Mouse (Mus musculus): ENCODE data around the gene Ogfod2.

Gene Ogfod2

DNA sequence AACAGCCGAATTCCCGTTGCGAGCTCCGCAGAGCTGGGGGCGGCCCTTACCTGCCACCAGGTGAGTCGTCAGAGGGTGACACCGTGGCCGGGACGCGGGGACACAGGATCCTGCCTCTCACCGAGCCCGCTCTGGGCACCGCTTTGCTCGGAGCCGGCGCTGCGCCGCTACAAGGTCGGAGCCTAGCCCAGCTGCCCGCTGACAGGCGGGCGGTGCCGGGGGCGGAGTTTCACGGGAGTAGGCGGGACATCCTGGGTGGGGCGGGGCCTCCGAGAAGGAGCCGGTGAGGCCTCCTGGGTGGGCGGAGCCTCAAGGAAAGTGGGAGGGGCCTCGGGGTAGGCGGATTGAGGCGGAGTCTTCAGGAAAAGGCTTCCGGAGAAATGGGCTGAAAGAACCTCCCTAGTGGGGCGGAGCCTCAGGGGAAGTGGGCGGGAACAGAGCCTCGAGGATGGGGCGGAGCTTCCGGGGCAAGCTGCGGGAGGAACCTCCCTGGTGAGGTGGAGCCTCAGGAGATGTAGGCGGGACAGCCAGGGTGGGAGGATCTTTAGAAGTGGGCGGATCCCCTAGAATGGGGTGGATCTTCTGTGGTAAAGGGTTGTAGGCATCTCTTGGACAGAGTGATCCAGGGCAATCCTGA, 16.4 kb upstream of the Ogfod2 start, which contains the start of gene Abcb9:
Gene Abcb9, minus strand, starts transcription at position 203 of the 637 bp plus-strand sequence.
- peak; percentile 100 for DNase-seq

DNA sequence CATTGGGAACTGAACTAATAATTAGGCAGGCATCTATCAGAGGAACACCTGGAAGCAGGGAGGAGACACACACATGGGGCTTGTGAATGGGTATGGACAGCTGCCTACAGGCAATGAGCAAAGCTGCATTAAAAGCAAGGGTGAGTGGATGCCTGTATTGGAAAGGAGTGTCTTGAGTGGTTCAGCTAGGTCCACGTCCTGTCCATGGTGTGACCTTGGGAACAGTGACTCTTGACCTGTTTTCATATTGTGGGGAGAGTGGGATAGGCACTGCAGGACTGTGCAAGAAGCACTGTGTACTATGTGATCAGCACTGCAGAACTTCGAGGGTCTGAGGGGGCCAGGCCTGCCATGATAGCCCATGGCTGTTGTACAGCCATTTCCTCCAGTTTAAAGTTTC, 13.2 kb upstream of the Ogfod2 start:
- DNase-seq, result no peak

DNA sequence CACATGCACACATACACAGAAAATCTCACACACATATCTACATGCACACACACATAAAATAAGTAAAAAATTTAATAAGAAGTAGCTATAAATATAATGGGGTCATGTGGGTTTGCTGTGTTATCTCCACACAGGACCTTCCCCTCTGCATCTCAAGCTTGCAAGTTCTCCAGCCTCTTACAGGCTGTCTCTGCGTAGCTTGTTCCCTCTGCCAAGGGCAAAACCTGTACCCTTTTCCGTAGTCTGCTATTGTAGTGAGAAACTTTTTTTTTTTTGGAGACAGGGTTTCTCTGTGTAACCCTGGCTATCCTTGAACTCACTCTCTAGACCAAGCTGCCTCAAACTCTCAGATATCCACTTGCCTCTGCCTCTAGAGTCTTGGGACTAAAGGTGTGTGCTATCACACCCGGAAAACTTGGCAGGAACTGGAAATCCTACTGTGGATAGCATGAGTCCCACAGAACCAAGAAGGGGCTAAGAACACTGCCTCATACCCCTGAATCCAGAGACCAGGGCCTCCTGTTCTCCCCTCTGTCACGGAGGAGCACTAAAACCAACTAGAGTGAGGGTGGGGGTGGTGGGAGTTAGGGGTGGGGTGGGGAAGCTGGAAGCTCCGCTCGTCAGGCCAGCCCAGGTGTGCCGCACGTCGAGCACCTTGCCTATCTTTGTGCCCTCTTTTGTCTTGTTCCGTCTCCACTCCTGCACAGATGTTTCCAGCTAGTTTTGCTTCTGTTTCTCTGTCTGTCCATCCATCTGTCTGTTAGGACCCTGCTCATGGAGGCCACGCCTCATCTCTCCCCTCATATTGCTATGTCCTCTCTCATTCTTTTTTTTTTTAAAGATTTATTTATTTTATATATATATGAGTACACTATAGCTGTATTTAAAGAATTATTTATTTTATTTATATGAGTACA, 11.7 kb upstream of the Ogfod2 start:
- no peak for DNase-seq

DNA sequence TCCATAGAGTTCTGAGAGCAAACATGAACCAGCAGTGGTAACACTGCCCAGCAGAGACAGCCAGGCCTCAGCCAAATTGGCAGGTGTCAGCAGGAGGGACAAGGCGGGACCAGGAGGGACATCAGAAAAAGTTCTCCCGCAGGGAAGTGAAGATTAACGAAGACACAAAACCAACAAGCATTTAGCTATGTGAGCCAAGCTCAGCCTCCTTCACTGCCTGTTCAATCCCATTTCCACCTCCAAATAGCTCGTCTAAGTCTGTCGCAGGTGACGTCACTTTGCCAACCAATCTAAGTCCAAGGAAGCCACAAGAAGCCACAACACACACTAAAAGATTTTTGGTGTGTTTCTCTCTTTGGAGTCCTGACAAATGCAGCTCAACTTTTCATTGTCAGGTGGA, 9.8 kb upstream of the Ogfod2 start:
- DNase-seq, result no peak

DNA sequence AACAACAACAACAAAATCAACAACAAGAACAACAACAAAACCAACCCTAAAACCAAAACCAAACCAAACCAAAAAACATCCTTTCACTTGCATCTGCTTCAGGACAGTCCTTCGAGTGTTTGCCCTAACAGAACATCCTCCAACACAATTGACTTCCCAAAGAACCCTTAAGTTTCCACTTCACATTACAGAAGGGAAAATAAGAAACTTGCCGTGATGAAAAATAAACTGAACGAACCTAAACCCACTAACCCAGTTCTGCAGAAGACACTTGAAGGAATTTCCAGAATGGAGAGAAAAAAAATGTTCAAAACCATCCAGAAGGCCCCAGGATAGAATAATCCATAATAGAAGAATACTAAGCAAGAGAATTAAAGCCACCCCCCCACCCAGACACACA, 9.1 kb upstream of the Ogfod2 start:
- no peak for DNase-seq

DNA sequence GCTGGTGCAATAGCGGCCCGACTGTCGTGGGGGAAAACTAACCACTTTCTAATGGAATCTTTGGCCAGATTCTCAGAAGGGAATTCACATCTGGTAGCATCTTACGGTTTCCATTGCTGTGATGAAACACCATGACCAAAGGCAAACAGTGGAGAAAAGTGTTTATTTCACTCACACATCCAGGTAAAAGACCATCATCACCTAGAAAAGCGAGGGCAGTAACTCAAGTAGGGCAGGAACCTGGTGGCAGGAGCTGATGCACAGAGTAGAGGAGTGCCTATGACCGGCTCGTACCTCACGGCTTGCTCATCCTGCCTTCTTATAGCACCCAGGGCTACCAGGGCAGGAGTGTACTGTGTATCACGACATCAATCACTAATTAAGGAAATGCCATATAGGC, 8.5 kb upstream of the Ogfod2 start:
- DNase-seq, result no peak

DNA sequence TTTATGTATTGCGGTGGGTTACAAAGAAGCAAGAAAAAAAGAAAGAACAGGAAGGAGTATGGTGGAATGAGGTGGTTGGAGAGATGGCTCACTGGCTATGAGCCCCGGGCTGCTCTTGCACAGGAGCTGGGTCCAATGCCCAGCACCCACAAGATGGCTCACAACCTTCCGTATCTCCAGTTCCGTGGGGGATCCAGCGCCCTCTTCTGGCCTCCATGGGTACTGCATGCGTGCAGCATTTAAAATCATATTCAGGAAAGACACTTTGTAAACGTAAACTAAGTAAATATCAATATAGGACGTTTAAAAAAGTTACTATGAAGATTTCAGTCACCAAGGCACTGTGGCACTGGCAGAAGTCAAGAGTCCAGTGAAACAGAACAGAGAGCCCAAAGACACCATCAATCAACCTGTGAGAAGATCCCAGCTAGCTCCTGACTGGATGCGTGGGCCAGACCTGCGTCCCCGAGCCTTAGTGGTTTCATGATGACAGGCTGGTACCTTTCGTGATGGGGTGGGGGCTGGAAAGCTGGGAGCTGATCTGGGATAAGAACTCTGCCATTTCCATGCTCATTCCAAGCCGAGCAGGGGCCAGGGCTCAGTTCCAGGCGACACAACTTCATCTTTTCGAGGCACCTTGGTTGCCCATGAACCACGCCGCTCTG, 888 bp upstream of the Ogfod2 start:
- peak; percentile 56 for DNase-seq

DNA sequence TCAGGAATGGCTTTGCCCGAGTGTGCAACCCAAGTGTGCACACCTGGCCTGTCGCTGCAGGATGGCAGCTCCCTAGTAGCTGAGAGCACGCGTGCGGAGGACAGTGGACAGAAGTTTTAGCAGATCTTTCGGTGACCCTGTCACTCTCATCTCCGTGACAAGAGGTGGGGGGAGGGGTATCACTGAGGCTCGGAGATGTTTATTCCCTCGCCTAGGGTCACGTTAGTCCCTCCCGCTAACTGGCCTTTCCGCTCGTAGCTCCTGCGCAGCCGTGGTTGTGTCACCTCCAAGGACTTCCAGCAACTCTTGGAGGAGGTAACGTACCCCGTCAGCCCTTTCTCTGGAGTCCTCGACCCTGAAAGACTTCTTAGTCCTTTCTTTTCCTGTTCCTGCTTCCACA, 434 bp downstream of the Ogfod2 start:
- no peak for DNase-seq

DNA sequence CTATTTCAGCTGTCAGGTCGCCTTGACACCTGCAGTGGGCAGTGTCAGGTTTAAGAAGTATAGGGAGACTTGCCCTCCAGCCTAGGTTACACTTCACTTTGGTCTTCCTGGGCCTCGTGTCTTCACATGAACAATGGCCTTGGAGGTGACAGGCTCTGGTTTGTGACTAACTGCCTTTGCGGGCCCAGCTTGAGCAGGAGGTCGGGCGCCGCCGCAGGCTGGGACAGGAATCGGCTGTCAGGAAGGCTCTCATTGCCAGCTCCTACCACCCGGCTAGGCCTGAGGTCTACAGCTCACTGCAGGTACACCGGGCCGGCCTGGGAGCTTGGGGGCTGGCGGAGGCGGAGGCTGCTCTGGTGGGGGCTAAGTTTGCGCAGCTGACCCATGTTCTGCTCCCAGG, 933 bp downstream of the Ogfod2 start:
- DNase-seq, result peak; percentile 65

DNA sequence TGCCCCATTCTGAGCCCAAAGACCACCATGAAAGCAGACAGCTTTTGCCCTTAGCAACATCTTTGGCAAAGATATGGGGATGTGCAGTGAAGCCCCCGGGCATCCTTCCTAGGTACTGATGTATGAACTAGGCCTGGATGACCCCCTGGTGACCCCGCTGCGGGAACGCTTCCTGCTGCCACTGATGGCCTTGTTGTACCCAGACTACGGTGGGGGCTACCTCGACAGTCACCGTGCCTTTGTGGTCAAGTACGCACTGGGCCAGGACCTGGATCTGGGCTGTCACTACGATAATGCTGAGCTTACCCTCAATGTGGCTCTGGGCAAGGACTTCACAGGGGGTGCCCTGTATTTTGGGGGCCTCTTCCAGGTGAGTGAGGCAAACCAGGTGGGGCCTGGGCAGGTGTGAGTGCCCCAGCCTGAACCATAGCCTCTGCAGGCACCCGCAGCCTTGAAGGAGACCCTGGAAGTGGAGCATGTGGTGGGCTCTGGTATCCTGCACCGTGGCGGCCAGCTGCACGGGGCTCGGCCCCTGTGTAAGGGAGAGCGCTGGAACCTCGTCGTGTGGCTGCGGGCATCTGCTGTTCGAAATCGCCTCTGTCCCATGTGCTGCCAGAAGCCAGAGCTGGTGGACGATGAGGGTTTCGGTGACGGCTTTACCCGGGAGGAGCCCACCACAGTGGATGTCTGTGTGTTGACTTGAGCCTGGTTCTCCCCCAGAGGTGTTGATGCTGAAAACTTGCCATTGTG, 2.4 kb downstream of the Ogfod2 start:
- DNase-seq, result no peak

DNA sequence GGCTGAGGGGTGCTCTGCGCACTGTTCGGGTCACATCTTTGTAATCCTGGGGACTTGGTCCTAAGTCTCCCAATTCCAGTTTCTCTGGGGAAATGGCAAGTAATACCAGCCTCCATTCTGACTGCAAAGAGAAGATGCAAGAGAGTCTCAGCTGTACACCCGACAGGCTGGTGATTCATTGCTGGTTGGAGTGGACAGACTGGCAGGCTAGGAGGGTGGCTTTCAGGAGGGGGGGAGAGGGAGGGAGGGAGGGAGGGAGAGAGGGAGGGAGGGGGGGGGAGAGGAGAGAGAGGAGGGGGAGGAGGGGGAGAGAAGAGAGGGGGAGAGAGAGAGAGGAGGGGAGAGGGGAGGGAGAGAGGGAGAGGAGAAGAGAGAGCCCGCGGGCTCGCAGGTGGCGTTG, 3.4 kb downstream of the Ogfod2 start:
- no peak for DNase-seq

DNA sequence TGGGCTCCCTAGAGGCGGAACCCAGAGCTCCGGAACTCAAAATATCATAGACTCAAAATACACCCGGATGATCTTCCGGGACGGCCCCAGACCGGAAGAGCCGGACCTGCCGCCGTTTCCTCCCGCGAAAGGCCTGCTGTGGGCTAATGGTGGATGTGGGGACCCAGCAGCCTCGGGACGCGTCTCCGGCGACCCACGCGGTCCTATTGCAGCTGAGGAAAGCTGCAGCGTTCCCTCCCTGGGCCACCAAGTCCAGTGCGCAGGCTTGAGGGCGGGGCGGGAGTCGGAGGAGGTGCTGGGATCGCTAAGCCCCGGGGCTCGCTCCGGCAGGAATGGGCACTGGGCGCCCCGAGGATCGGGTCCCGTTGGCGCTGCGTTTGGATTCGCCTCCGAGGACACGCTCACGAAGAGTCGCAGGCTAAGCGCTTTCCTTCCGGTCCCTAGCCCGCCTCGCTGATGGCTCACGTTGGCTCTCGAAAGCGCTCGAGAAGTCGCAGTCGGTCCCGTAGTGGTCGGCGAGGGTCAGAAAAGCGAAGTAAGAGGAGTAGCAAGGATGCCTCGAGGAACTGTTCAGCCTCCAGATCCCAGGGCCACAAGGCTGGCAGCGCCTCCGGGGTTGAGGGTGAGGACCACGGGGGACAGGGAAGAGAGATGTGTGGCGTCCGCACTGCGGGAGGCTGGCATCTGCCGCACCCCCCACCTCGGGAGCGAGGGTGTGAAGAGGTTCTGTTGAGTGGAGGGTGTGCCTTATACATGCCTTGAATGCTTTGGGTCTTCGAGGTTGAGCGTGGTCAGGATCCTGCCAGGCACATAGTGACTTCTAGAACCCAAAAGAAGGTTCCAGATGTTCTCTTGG, 4.1 kb downstream of the Ogfod2 start, which contains the start of gene Arl6ip4:
Gene Arl6ip4, plus strand, starts transcription at position 100 of the 856 bp plus-strand sequence.
- DNase-seq, result peak; percentile 83

DNA sequence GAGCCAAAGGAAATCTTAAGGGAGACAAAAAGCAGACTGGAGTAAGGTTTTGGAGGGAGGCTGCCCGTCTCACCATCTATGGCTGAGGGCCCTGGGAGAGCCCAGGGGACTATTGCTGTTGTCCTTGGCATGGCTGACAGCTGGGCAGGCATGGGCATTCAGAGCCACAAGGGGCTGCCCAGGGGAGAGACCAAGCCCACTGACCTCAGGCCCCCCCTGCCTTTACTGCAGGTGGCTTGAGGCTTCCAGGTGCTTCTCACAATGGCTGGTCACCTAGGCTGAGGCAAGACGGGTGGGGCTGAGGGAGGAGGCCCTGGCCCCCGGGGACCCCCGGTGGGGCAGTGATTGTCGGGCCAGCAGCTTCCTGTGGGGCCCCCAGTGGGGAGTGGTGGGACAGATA, 7.1 kb downstream of the Ogfod2 start:
- DNase-seq, result no peak

DNA sequence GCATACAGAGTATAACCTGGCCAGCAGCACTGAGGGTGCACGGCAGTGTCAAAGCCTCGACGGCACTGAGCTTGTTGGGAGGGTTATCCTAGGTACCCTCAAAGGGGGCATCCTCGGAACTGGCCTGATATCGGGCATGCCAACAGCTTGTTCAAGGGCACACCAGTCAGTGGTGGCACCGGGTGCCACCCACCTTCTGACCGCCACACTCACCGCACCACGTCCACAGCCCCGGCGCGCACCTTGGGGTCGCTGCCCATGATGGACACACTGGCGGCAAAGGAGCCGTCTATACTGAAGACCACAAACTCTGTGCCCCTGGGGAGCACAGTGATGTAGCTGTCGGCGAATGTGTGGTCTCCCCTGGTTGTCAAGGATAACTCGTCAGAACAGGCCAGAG, 10.3 kb downstream of the Ogfod2 start:
- DNase-seq, result no peak

DNA sequence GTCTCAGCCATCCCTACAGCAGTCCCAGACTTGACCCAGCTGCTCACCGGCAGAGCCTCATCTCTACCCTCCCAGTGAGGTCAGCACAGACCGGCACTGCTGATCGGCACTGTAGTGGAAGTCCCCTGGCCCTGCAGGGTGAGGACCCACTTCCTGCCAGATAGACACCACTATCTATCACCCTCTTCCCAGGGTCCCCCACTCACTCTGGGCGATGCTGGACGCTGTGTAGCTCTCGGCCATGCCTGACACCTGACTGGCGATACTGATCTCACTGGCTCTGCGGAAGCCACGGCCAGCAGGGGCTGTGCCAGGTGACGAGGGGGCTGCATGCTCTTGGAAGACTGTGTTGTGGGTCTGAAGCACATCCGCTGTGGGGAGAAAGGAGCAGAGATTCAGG, 13.0 kb downstream of the Ogfod2 start:
- no peak for DNase-seq

DNA sequence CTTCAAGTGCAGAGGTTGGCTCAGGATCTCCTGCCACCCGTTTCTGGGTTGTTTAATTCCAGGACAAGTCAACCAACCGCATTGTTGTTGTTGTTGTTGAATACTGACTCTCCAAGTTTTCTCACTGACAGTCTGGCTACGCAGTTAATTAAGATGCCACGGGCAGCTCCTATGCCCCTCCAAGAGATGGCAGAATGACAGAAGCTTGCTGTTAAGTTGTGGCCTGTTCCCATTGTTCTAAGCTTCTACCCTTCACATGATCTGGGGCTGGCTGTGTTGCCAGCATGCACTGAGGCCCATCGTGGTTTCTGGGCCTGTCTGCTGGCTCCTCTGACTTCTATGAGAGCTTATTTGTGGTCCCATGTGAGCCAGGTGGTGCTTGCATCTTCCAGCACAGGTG, 22.2 kb downstream of the Ogfod2 start:
- DNase-seq, result no peak

DNA sequence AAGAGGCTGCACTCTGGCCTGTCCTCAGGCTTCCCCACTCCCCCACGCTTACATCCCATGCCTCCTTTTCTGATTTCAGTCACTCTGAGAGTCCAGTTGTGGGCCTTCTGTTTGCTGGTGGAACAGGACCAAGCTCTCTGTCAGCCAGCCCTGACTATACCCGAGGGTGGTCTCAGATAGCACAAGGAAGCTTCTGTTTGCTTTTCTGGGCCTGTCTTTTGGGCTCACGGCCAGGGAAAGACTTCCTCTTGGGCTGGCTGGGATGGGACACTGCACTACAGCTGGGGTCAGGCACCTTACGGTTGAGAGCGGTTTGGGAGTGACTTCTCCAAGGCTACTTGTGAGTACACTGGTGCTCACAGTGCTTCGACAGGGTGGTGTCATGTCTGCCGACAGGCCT, 26.0 kb downstream of the Ogfod2 start:
- DNase-seq, result no peak

DNA sequence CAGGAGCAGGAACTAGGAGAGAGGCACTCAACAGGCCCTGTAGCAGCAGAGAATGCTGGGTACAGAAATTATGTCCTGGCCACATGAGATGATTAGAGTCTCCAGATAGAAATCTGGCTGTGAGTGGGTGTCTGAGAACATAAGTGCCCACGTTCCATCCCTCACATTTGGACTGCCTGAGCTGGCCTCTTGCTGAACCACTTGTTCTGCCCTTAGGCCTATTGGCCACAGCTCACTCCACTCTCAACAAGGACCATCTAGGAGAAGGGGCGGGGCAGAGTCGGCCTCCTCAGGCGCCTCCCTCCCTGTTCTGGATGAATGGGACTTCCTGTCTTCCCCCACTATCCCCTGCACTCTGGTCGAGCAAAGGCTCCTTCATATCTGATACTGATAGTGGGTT, 36.9 kb downstream of the Ogfod2 start:
- no peak for DNase-seq

DNA sequence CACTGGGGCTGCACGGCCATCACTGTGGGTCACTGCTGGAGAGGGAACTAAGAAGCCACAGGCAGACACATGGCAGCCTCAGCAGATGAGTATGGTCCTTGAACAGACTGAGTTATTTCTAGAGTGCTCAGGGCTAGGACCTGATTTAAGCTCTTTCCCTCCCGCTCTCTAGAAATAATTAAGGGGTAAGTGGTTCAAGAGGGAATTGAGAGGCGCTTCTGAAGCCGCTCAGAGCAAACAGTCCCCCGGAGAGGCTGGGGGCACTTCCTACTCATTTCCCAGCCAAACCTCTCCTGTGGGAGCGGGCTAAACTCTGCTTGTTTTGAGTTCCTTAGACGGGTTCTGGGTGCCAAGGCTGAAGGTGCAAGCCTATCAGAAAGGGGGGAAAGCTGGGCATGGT, 38.8 kb downstream of the Ogfod2 start:
- no peak for DNase-seq

DNA sequence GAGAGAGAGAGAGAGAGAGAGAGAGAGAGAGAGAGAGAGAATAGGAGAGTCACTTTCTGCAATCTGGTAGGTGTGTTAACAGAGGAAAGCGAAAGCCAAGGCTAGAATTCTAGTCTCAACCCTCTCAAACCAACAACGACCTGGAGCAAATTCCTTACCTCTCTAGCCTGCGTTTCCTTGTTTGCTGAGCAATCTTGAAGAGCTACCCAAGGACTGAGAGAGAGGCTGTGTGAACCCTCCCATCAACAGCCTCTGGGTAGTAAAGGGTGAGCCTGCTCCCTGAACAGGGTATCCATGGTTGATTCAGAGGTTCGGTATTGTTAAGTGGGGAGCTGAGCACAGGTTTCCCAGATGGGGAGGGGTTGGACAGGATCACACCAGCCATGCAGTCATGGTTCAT, 40.6 kb downstream of the Ogfod2 start:
- DNase-seq, result no peak

DNA sequence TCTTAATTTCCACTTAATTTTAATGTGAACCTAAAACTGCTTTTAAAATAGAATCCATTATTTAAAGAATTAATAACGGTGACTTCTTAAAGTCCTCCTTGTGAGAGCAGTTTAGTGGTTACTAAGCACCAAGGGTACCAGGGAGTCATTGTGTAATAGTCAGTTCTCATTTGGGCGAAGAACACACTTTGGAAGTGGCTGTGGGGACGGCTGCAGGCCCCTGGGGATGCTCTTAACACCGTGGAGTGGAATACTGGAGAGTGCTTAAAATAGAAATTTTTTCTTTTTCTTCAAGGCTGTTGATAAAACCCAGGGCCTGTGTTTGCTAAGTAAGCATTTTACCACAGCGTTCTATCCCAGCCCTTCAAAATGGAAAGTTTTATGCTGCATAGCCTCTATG, 43.8 kb downstream of the Ogfod2 start:
- DNase-seq, result no peak

DNA sequence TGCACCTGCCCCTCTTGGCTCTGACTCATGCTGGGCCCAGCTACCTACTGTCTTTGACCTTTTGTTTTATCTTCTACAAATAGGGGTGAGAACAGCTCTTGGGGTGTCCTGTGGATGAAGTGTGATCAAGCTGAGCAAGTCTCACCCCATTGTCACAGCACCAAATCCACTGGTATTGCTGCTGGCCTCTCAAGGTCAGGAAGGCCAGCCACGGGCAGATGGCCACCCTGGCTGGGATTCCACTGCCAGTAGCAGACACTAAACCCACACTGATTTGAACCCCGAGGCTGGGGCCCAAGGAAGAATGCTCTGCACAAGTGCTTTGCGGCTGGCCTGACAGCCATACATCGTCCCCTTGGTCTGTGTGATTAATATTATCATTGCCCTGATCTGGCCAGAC, 46.2 kb downstream of the Ogfod2 start:
- no peak for DNase-seq

All from kidney, adult 18-20 months (tissue).